Mouse (Mus musculus) kidney, postnatal 0 days (tissue): ENCODE measurements around the gene Higd2a. TPM values are rescaled to one million over a fixed set of nuclear protein-coding genes. Genes with fewer than 3 reads are reported as not detected.

Experiments
- ATAC-seq: fragments of 200-750 bp; cut with Nextera tagmentation; replicated peaks from 2 replicates; pipeline ENCODE4 v1.8.0; 2017; ENCODE audit warnings: low read depth, moderate number of reproducible peaks, moderate TSS enrichment, moderate library complexity; ENCODE audit not compliant: low FRiP score
- DNase-seq: peaks from one replicate; pipeline ENCODE4 v3.0.0-alpha.2; 2016; ENCODE audit warnings: low spot score
- H3K27ac ChIP-seq: fragments of 300-500 bp; sonication (generic); 2 replicates; pipeline ENCODE4 v1.5.1; 2014; ENCODE audit warnings: mild to moderate bottlenecking
- H3K27me3 ChIP-seq: fragments of 300-500 bp; sonication (generic); 2 replicates; pipeline ENCODE4 v1.6.1; 2014; ENCODE audit warnings: low read length, mixed read lengths; ENCODE audit not compliant: insufficient read depth
- H3K36me3 ChIP-seq: fragments of 300-500 bp; sonication (generic); 2 replicates; pipeline ENCODE4 v1.6.1; 2014; ENCODE audit warnings: low read length, mixed read lengths; ENCODE audit not compliant: insufficient read depth
- H3K4me1 ChIP-seq: fragments of 300-500 bp; sonication (generic); replicated peaks from 2 replicates; pipeline ENCODE4 v1.6.1; 2014; ENCODE audit warnings: antibody characterized with exemption, low read length, mixed read lengths; ENCODE audit not compliant: insufficient read depth
- H3K4me2 ChIP-seq: fragments of 300-500 bp; sonication (generic); 2 replicates; pipeline ENCODE4 v1.6.1; 2014; ENCODE audit warnings: mild to moderate bottlenecking, low read length, moderate library complexity, mixed read lengths
- H3K4me3 ChIP-seq: fragments of 300-500 bp; sonication (generic); replicated peaks from 2 replicates; pipeline ENCODE4 v1.5.1; 2014; ENCODE audit warnings: low read depth, low read length
- H3K9ac ChIP-seq: fragments of 300-500 bp; sonication (generic); 2 replicates; pipeline ENCODE4 v1.6.1; 2014; ENCODE audit warnings: low read depth, low read length
- H3K9me3 ChIP-seq: fragments of 300-500 bp; sonication (generic); replicated peaks from 2 replicates; pipeline ENCODE4 v1.6.1; 2016; ENCODE audit warnings: low read length, inconsistent platforms, mixed read lengths
- CTCF ChIP-seq: IDR thresholded peaks from 2 replicates; pipeline ENCODE4 v1.5.1; 2016; ENCODE audit warnings: antibody characterized with exemption, low read depth, mild to moderate bottlenecking, moderate library complexity
- whole genome bisulfite sequencing: fragments of 180-500 bp; shearing (Covaris S2); extraction: QIAGEN DNeasy Blood & Tissue Kit; methylation state at CpG from one replicate; pipeline ENCODE4 v1.1.7; 2014; 5-methylcytosine and 5-hydroxymethylcytosine counted together
- polyA plus RNA-seq: library from polyadenylated mRNA; unstranded; fragments of >200 nt; fragmentation: Nextera tagmentation; extraction: Ambion mirVana; gene quantifications from 2 replicates; pipeline ENCODE4 v1.2.1, GENCODE M21; 2015

Gene Higd2a
- polyA plus RNA-seq, 1 experiment from 2014 or later: 317 TPM

DNA sequence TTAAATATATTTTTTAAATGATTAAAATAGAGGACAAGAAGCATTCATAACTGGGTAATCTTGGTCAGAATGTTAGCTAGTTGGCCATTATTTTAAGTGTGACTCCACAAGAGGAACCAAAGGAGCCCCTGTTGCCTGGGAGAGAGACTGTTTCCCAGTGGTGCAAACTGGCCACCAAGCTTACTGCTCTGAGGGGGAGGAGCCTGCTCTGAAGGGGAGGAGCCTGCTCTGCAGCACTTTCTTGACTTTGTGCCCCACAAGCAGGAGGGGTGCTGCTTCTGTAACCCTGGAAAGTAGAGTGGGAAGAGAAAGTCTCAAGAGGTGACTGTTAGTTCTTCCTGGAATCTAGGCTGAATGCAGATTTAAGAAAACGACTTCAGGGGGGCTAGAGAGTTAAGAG, 20.7 kb upstream of the Higd2a start:
- Histone ChIP-seq H3K36me3 (no peaks in the 10 kb centered on the region), H3K27me3 (no peaks in the 10 kb centered on the region), H3K9me3 (no peaks in the 10 kb centered on the region), H3K9ac (no peak overlapping the region), H3K4me1 (peaks cover 2% of the 10 kb centered on the region; the same call in 1 of the 2 replicates), H3K27ac (no peak overlapping the region), H3K4me3 (no peak overlapping the region), H3K4me2 (no peak overlapping the region)
- DNase-seq: no peak
- ATAC-seq: no peak
- TF ChIP-seq CTCF: no peak
- WGBS: 55% methylated on average over 1 of the region's 1 CpGs

DNA sequence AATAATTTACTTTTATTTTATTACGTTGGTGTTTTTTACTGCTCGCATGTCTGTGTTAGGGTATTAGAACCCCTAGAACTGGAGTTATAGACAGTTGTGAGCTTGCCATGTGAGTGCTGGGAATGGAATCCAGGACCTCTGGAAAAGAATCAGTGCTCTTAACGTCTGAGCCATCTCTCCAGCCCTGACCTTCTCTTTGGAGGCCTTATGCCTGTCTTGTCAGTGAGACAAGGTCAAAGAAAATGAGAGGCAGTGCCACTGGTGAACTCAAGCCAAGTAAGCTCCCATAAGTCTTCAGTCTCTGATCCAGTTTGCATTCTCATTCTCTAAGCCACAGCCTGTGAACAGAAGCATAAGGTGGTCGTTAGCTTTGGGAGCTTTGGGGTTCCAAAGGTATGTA, 19.3 kb upstream of the Higd2a start:
- no peak overlapping the region for H3K4me2 ChIP-seq
- no peak overlapping the region for H3K4me3 ChIP-seq
- no peak for TF ChIP-seq CTCF
- no peaks in the 10 kb centered on the region for H3K9me3 ChIP-seq
- 74% methylated on average over 4 of the region's 4 CpGs for WGBS
- no peak overlapping the region for H3K27ac ChIP-seq
- no peak overlapping the region for H3K9ac ChIP-seq
- H3K4me1 ChIP-seq: peaks cover 3% of the 10 kb centered on the region; the same call in 1 of the 2 replicates
- H3K36me3 ChIP-seq: no peaks in the 10 kb centered on the region
- H3K27me3 ChIP-seq: no peaks in the 10 kb centered on the region
- ATAC-seq: no peak
- no peak for DNase-seq

DNA sequence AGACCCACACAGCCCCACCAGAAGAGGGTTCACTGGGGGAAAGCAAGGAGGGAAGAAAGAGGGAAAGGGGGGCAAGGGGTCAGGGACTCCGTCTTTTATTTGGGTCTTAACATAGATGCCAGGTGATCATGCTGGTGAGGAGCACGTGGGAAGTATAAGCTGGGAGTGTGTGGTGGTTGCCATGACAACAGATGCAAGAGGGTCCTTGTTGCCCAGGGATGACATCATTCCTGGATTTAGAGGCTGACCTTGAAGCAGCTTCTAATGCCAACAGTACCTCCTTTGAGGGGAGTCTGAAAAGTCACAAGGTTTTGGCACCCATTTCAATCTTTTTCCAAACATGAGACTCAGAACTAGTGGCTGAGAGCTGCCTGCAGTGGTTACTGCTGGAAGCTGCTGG, 18.4 kb upstream of the Higd2a start:
- H3K4me3 ChIP-seq: no peak overlapping the region
- H3K36me3 ChIP-seq: no peaks in the 10 kb centered on the region
- TF ChIP-seq CTCF: no peak
- no peak for DNase-seq
- WGBS: 54% methylated on average over 2 of the region's 2 CpGs
- H3K27me3 ChIP-seq: no peaks in the 10 kb centered on the region
- H3K9me3 ChIP-seq: no peaks in the 10 kb centered on the region
- H3K27ac ChIP-seq: no peak overlapping the region
- no peak for ATAC-seq
- peaks cover 11% of the 10 kb centered on the region; the same call in 1 of the 2 replicates for H3K4me1 ChIP-seq
- no peak overlapping the region for H3K4me2 ChIP-seq
- no peak overlapping the region for H3K9ac ChIP-seq

DNA sequence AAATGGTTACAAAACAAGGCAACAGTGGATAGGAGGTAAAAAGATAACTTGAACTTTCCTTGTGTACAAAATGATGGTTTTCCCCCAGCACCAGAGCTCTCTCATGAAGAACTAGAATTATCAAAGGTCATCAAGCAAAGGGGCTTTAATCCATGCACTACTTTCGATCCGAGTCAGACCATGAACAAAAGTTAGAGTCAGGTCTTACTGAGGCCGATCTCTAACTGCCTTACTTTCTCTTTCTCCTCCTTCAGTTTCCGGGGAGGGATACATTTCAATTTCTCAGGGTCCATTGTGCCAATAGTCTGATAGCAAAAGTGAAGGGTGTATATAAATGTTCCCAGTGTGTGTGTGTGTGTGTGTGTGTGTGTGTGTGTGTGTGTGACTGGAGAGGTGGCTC, 17.4 kb upstream of the Higd2a start:
- H3K4me3 ChIP-seq: no peak overlapping the region
- no peak overlapping the region for H3K9ac ChIP-seq
- no peak overlapping the region for H3K4me2 ChIP-seq
- H3K4me1 ChIP-seq: peaks cover 12% of the 10 kb centered on the region; the same call in 1 of the 2 replicates
- H3K9me3 ChIP-seq: no peaks in the 10 kb centered on the region
- H3K27ac ChIP-seq: no peak overlapping the region
- TF ChIP-seq CTCF: no peak
- ATAC-seq (no peak), DNase-seq (no peak)
- WGBS: 80% methylated on average over 4 of the region's 4 CpGs
- no peaks in the 10 kb centered on the region for H3K27me3 ChIP-seq
- 0 out of 2 replicates have a peak, but pooled peaks cover 3% of the 10 kb centered on the region for H3K36me3 ChIP-seq

DNA sequence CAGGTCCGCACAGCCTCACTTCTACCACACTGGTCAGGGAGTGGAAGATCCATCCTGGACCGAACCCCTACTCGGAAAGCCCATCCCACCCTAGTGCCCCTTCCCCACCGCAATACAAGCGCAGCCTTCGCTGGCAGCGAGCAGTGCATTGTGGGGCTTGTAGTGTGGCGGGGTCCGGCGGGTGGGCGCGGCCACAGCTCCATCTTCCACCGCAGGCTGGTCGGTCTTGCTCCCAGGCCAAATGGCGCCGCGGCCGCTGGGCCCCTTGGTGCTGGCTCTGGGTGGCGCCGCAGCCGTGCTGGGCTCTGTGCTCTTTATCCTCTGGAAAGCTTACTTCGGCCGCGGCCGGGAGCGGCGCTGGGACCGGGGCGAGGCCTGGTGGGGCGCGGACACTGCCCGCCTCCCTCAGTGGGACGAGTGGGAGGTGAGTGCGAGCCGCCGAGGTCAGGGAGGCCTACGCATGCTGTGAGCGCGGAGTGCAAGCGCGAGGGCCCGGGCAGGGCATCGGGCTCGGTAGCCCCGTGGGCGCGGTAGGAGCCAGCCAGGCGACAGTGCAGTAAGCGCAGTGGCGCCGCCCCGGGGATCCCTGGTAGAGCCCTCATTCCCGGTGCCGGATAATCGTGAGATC, 15.0 kb upstream of the Higd2a start, which contains the start of gene Arl10:
Gene Arl10 (plus strand): TSS at position 162 of the 628 bp plus-strand sequence.
- under 1% methylated on average over 54 of the region's 55 CpGs for WGBS
- TF ChIP-seq CTCF: 0 out of 2 replicates have a peak, but pooled peaks have one; percentile 14
- H3K9ac ChIP-seq: peak within 1 kb of the TSS; percentile 91
- peaks cover 12% of the 10 kb centered on the region; the same call in 1 of the 2 replicates for H3K4me1 ChIP-seq
- H3K27me3 ChIP-seq: no peaks in the 10 kb centered on the region
- peak within 1 kb of the TSS; percentile 97 for H3K4me3 ChIP-seq
- peak within 1 kb of the TSS; percentile 93 for H3K4me2 ChIP-seq
- H3K27ac ChIP-seq: peak within 1 kb of the TSS; percentile 82
- peaks cover 19% of the 10 kb centered on the region; the same call in 1 of the 2 replicates for H3K36me3 ChIP-seq
- DNase-seq (peak; percentile 84), ATAC-seq (peak; percentile 86)
- no peaks in the 10 kb centered on the region for H3K9me3 ChIP-seq

DNA sequence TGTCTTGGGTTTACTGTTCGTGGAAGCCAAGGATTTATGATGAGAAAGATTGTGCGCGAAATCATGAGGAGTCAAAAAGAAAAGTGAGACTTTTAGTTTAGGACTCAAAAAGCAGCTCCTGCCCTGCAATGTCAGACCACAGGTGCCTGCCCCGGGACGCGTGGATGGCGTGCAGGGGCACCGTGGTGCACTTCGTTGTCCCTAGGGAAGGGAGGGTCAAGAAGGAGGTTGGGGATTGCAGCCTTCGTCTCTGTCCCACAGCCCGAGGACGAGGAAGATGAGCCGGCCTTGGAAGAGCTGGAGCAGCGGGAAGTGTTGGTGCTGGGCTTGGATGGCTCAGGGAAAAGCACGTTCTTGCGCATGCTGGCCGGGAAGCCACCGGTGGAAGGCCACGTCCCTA, 14.5 kb upstream of the Higd2a start:
- TF ChIP-seq CTCF: no peak

More for the DNA sequence above, 14.5 kb upstream of the Higd2a start:
- Histone ChIP-seq H3K27ac (peak overlapping the region; percentile 82), H3K36me3 (peaks cover 24% of the 10 kb centered on the region), H3K4me1 (peaks cover 12% of the 10 kb centered on the region; the same call in 1 of the 2 replicates), H3K27me3 (no peaks in the 10 kb centered on the region), H3K4me3 (peak overlapping the region; percentile 97), H3K9ac (peak overlapping the region; percentile 91), H3K4me2 (peak overlapping the region; percentile 93), H3K9me3 (no peaks in the 10 kb centered on the region)
- peak; percentile 18; the same call in 1 of the 2 replicates for ATAC-seq
- under 1% methylated on average over 19 of the region's 19 CpGs for WGBS
- no peak for DNase-seq
